Mouse (Mus musculus) forebrain, embryonic 15.5 days (tissue): ENCODE measurements around the gene Pald1. TPM values are rescaled to one million over a fixed set of nuclear protein-coding genes. Genes with fewer than 3 reads are reported as not detected.
A peak's percentile ranks its signal among the peaks of the same experiment; 100 is the strongest.

Experiments
- ATAC-seq: fragments of 200-750 bp; cut with Nextera tagmentation; replicated peaks from 2 replicates; pipeline ENCODE4 v1.8.0; 2017; ENCODE audit warnings: mild to moderate bottlenecking, moderate TSS enrichment, moderate library complexity
- H3K27ac ChIP-seq: fragments of 300-500 bp; sonication (generic); replicated peaks from 2 replicates; pipeline ENCODE4 v1.5.1; 2015; ENCODE audit warnings: mild to moderate bottlenecking, inconsistent platforms
- H3K27me3 ChIP-seq: fragments of 300-500 bp; sonication (generic); 2 replicates; pipeline ENCODE4 v1.6.1; 2015; ENCODE audit warnings: inconsistent platforms
- H3K36me3 ChIP-seq: fragments of 300-500 bp; sonication (generic); 2 replicates; pipeline ENCODE4 v1.6.1; 2015; ENCODE audit warnings: mild to moderate bottlenecking, inconsistent platforms
- H3K4me1 ChIP-seq: fragments of 300-500 bp; sonication (generic); 2 replicates; pipeline ENCODE4 v1.6.1; 2015; ENCODE audit warnings: inconsistent platforms
- H3K4me2 ChIP-seq: fragments of 300-500 bp; sonication (generic); replicated peaks from 2 replicates; pipeline ENCODE4 v1.6.1; 2015; ENCODE audit warnings: mild to moderate bottlenecking, inconsistent platforms
- H3K4me3 ChIP-seq: fragments of 300-500 bp; sonication (generic); 2 replicates; pipeline ENCODE4 v1.5.1; 2015; ENCODE audit warnings: mild to moderate bottlenecking, inconsistent platforms
- H3K9ac ChIP-seq: fragments of 300-500 bp; sonication (generic); replicated peaks from 2 replicates; pipeline ENCODE4 v1.6.1; 2015; ENCODE audit warnings: mild to moderate bottlenecking, inconsistent platforms
- H3K9me3 ChIP-seq: fragments of 300-500 bp; sonication (generic); 2 replicates; pipeline ENCODE4 v1.6.1; 2016; ENCODE audit warnings: inconsistent platforms
- WGBS: fragments of 180-500 bp; shearing (Covaris S2); methylation state at CpG from one replicate; pipeline ENCODE4 v1.1.7; 2015; ENCODE audit warnings: mixed read lengths; 5-methylcytosine and 5-hydroxymethylcytosine counted together
- polyA plus RNA-seq: library from polyadenylated mRNA; unstranded; fragments of >200 nt; fragmentation: Nextera tagmentation; extraction: Ambion mirVana; gene quantifications from 2 replicates; pipeline ENCODE4 v1.2.1, GENCODE M21; 2015

Gene Pald1
- polyA plus RNA-seq, 1 experiment from 2014 or later = 16.5 TPM

- peak overlapping the region; percentile 49 for H3K9ac ChIP-seq
- no peak for ATAC-seq
- peaks cover 9% of the 10 kb centered on the region; the same call in 1 of the 2 replicates for H3K27me3 ChIP-seq
These were observed 110.7 kb downstream of the Pald1 start for GRCm38 (mm10) chr10:61272631-61273030.

GRCm38 (mm10) chr10:61272089-61272626, 111.2 kb downstream of the Pald1 start:
- no peak overlapping the region for H3K4me2 ChIP-seq
- no peaks in the 10 kb centered on the region for H3K36me3 ChIP-seq
- WGBS = 62% methylated on average over 8 of the region's 8 CpGs
- ATAC-seq = no peak
- no peak overlapping the region for H3K27ac ChIP-seq
- no peaks in the 10 kb centered on the region for H3K9me3 ChIP-seq
- no peak overlapping the region for H3K4me3 ChIP-seq
- H3K27me3 ChIP-seq = peaks cover 9% of the 10 kb centered on the region; the same call in 1 of the 2 replicates
- H3K9ac ChIP-seq = no peak overlapping the region
- peaks cover 9% of the 10 kb centered on the region for H3K4me1 ChIP-seq

More at GRCm38 (mm10) chr10:61272631-61273030, 110.7 kb downstream of the Pald1 start:
- Histone ChIP-seq H3K36me3 (no peaks in the 10 kb centered on the region), H3K9me3 (no peaks in the 10 kb centered on the region), H3K4me3 (peak overlapping the region; percentile 52), H3K4me2 (peak overlapping the region; percentile 95), H3K27ac (no peak overlapping the region), H3K4me1 (peaks cover 9% of the 10 kb centered on the region)
- 44% methylated on average over 5 of the region's 5 CpGs for WGBS

Other genes with a start within 250 kb of the Pald1 start
- 63.6 and 65.8 TPM in 2 replicates for gene Sgpl1, start 235.8 kb downstream of the Pald1 start, polyA plus RNA-seq
- gene Tbata, start 211.6 kb downstream of the Pald1 start, polyA plus RNA-seq = 1.3 and 3.2 TPM in 2 replicates
- gene Adamts14, start 110.1 kb downstream of the Pald1 start, polyA plus RNA-seq = 0.13 and 0.20 TPM in 2 replicates
- gene Prf1, start 85.7 kb downstream of the Pald1 start, polyA plus RNA-seq = not detected in 2 replicates
- 0.19 and 0.36 TPM in 2 replicates for gene Nodal, start 34.4 kb upstream of the Pald1 start, polyA plus RNA-seq
- 89.3 and 94.1 TPM in 2 replicates for gene Eif4ebp2, start 69.1 kb upstream of the Pald1 start, polyA plus RNA-seq
- gene Lrrc20, start 92.3 kb upstream of the Pald1 start, polyA plus RNA-seq = 22.1 and 23.0 TPM in 2 replicates
- 0.54 and 0.64 TPM in 2 replicates for gene Npffr1, start 212.0 kb upstream of the Pald1 start, polyA plus RNA-seq